Mouse (Mus musculus) C2C12 (cell line): ENCODE data around the gene Coa3. TPM values are rescaled to one million over a fixed set of nuclear protein-coding genes. Genes with fewer than 3 reads are reported as not detected.
"Not testable (repeated sequence)": the region's sequence is repeated elsewhere in the genome, so short reads cannot be mapped to it uniquely, and the experiment has no call there.

Experiments used
- H3K27me3 ChIP-seq: one replicate; pipeline ENCODE4 v1.6.1; 2011; ENCODE audit not compliant: control insufficient read depth, insufficient read depth, insufficient read length
- H3K36me3 ChIP-seq: one replicate; pipeline ENCODE4 v1.6.1; 2011; ENCODE audit not compliant: control insufficient read depth, insufficient read depth
- H3K4me3 ChIP-seq: one replicate; pipeline ENCODE4 v1.5.1; 2011; ENCODE audit warnings: mild to moderate bottlenecking, control low read depth; ENCODE audit not compliant: poor library complexity, insufficient read depth, severe bottlenecking
- H3K79me2 ChIP-seq: one replicate; pipeline ENCODE4 v1.6.1; 2011; ENCODE audit not compliant: control insufficient read depth, insufficient read depth
- H3K79me3 ChIP-seq: one replicate; pipeline ENCODE4 v1.6.1; 2011; ENCODE audit warnings: low read depth, control low read depth
- H3ac ChIP-seq: one replicate; pipeline ENCODE3; 2011; ENCODE audit warnings: low read depth; ENCODE audit not compliant: control insufficient read depth, insufficient read length
- CEBPB ChIP-seq: IDR thresholded peaks from one replicate; pipeline ENCODE4 v1.6.1; 2011; ENCODE audit warnings: low read depth, mild to moderate bottlenecking, control low read depth, moderate library complexity
- CTCF ChIP-seq: IDR thresholded peaks from one replicate; pipeline ENCODE4 v1.5.1; 2011; ENCODE audit not compliant: control insufficient read depth, insufficient read depth, insufficient read length
- FOSL1 ChIP-seq: IDR thresholded peaks from one replicate; pipeline ENCODE4 v1.8.0; 2011; ENCODE audit warnings: mild to moderate bottlenecking, low read length; ENCODE audit not compliant: poor library complexity, insufficient read depth, severe bottlenecking
- MAX ChIP-seq: IDR thresholded peaks from one replicate; pipeline ENCODE4 v1.6.1; 2011; ENCODE audit warnings: mild to moderate bottlenecking, control low read depth
- MYOD1 ChIP-seq: IDR thresholded peaks from one replicate; pipeline ENCODE4 v1.6.1; 2011; ENCODE audit warnings: low read depth; ENCODE audit not compliant: control insufficient read depth, insufficient read length
- MYOG ChIP-seq: IDR thresholded peaks from one replicate; pipeline ENCODE4 v1.6.1; 2011; ENCODE audit not compliant: control insufficient read depth, insufficient read length; ENCODE audit errors: extremely low read depth
- USF1 ChIP-seq: IDR thresholded peaks from one replicate; pipeline ENCODE4 v1.6.1; 2011; ENCODE audit warnings: low read depth, mild to moderate bottlenecking, control low read depth, moderate library complexity
- long read RNA-seq, 2 experiments: library from polyadenylated mRNA; unstranded; transcript quantifications; one replicate each; pipeline ENCODE4 v2.0.0; 2019 to 2020
- polyA plus RNA-seq: library from polyadenylated mRNA; unstranded; fragments of >200 nt; fragmentation: generic; extraction: Trizol; gene quantifications from one replicate; pipeline ENCODE4 v1.2.1, GENCODE M21; 2012; ENCODE audit warnings: missing spikeins

Coa3 gene
- 85.2 TPM for polyA plus RNA-seq
- long read RNA-seq, experiment 1, transcript Coa3-201 (2 exons, 886 nt) = major isoform, 112 of 115 reads
- long read RNA-seq, experiment 1, partial matches to known transcripts = 3 of 115 reads
- long read RNA-seq, experiment 1, other reads (novel, unspliced or antisense) = 0 of 115 reads
- long read RNA-seq, experiment 2, transcript Coa3-201 (2 exons, 886 nt) = major isoform, 17 of 18 reads
- long read RNA-seq, experiment 2, partial matches to known transcripts = 0 of 18 reads
- long read RNA-seq, experiment 2, other reads (novel, unspliced or antisense) = 1 of 18 reads

DNA sequence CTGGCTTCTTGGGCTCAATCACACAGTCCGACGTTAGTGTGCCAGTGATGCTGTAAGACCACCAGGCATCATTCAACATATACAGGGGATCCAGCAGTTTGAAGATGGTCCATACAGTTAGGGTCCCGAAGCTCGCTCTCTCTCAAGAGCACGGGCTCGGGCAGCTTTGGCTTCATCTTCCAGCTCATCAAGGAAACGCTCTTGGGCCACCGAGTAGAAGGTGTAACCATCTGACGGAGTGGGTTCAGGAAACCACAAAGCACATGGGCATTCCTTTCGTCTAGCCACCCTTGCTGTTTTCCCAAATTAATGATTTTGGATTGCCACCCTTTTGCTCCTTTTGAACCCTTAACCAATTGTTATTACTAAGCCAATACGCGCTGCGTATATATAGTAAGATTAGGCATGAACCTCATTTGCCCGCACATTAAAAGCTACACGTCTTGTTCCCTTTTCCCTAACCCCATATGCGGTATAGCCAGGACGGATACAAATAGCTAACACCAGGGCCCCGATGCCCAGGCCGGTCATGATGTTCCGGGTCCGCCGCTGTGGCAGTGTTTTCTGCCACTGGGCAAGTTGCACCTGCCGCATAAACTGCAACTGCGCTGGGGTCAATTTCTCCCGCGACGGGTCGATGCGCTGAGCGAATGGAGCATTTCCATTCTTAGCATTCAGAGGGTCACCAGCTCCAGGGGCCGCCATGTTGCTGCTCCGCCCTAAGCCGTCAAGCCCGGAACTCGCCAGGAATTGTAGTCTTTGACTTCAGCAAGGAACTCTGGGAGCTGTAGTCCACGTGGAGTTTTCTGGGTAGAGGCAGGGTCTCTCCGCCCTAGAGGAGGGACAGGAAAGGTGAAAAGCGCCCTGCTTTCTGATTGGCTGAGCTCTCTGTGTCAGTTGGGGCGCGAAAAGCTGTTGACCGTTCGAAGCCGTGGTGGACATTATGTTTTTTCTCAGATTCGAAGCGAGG is at the start of gene Coa3, which contains the start of gene Cntd1:
Gene Coa3 (minus strand): TSS at position 892 of the 970 bp plus-strand sequence.
Gene Cntd1 (plus strand): TSS at position 790 of the 970 bp plus-strand sequence.
- Histone ChIP-seq H3K36me3 (no peaks in the 10 kb centered on the region), H3K27me3 (peaks cover 3% of the 10 kb centered on the region), H3K79me3 (no peaks in the 10 kb centered on the region), H3ac (peak within 1 kb of the TSS; percentile 96), H3K79me2 (peaks cover 10% of the 10 kb centered on the region), H3K4me3 (peak within 1 kb of the TSS; percentile 56)
- TF ChIP-seq USF1 = peak; percentile 25
- peak; percentile 63 for TF ChIP-seq MAX
- TF ChIP-seq MYOG = no peak
- no peak for TF ChIP-seq CTCF

DNA sequence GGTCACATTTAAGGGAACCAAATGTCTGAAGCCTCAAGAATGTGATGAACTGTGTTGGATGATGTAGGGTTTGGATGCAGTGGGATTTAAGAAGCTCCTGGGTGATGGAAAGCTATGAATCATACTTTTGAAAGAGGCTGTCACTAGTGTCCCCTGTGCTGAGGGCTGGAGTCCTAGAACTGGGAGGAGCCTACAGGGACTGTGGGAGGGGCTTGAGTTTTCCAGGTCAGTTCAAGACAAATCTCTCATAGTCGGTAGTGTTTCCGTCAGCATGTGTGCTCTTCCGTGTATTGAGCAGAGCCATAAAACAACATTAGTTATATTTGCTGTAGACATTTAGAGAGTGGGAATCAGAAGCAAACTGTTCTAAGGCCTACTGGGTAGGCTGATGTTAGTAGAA is 48.4 kb upstream of the Coa3 start:
- Histone ChIP-seq H3K4me3 (no peak overlapping the region), H3K27me3 (no peaks in the 10 kb centered on the region), H3K36me3 (peaks cover 28% of the 10 kb centered on the region), H3ac (no peak overlapping the region), H3K79me3 (no peaks in the 10 kb centered on the region), H3K79me2 (no peaks in the 10 kb centered on the region)
- no peak for TF ChIP-seq CEBPB
- no peak for TF ChIP-seq USF1
- no peak for TF ChIP-seq FOSL1
- no peak for TF ChIP-seq MAX
- no peak for TF ChIP-seq MYOG
- TF ChIP-seq CTCF = no peak
- TF ChIP-seq MYOD1 = no peak

DNA sequence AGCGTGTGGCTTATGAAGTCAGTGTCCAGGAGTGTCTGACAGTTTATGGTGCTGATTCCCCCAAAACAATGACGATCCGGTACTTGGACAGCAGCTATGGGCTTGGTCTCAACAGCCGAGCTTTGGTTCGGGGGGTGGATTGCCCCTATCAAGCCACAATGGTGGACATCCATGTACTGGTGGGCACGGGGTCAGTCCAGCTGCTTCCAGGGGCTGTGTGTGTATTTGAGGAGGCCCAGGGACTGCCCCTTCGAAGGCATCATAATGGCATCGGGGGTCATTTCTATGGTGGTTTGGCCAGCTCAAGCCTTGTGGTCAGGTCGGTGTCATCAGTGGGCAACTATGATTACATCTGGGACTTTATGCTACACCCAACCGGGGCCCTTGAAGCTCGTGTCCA is 47.2 kb upstream of the Coa3 start:
- Histone ChIP-seq H3K79me2 (no peaks in the 10 kb centered on the region), H3K79me3 (no peaks in the 10 kb centered on the region), H3K4me3 (no peak overlapping the region), H3K27me3 (no peaks in the 10 kb centered on the region), H3ac (no peak overlapping the region), H3K36me3 (peaks cover 40% of the 10 kb centered on the region)
- TF ChIP-seq MYOG = no peak
- TF ChIP-seq USF1 = no peak
- TF ChIP-seq CEBPB = no peak
- TF ChIP-seq CTCF = no peak
- no peak for TF ChIP-seq MYOD1
- TF ChIP-seq MAX = no peak
- TF ChIP-seq FOSL1 = no peak

DNA sequence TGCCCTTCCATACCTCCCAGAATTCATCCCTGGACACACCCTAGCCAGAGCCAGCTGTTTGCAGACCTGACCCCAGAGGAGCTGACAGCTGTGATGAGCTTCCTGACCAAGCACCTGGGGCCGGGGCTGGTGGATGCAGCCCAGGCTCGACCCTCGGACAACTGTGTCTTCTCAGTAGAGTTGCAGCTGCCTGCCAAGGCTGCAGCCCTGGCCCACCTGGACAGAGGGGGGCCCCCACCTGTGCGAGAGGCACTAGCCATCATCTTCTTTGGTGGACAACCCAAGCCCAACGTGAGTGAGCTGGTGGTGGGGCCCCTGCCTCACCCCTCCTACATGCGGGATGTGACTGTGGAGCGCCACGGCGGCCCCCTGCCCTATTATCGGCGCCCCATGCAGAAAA is 46.3 kb upstream of the Coa3 start:
- not testable (repeated sequence) for H3K79me2 ChIP-seq, H3ac ChIP-seq, H3K79me3 ChIP-seq, H3K27me3 ChIP-seq, H3K4me3 ChIP-seq
- H3K36me3 ChIP-seq = peaks cover 50% of the 10 kb centered on the region

DNA sequence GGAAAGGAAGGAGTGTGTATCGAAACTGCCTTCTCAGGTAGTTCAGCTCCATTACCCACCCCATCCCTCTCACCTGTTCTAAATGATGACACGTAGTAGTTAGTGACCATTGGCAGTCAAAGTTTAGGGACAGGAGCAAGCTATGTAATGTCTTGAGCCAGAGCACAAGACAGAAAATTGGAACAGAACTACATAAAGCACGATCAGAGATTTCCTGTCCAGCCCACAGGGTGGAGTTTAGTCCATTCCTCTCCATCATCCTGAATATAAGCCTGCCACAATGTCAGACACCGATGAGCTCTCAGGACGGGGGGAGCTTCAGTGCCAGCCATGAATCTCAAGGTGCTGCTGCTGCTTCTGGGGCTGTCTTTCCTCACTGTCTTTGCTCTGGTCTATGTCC is 45.8 kb upstream of the Coa3 start, which contains the start of gene Aoc2:
Gene Aoc2 (plus strand): TSS at position 301 of the 400 bp plus-strand sequence.
- Histone ChIP-seq H3K36me3 (peaks cover 54% of the 10 kb centered on the region), H3K79me2 (peaks cover 10% of the 10 kb centered on the region), H3K79me3 (no peaks in the 10 kb centered on the region), H3ac (no peak within 1 kb of the TSS), H3K4me3 (no peak within 1 kb of the TSS), H3K27me3 (no peaks in the 10 kb centered on the region)
- TF ChIP-seq USF1 = no peak
- TF ChIP-seq CEBPB = no peak
- TF ChIP-seq MYOD1 = no peak
- TF ChIP-seq FOSL1 = no peak
- TF ChIP-seq MAX = no peak

DNA sequence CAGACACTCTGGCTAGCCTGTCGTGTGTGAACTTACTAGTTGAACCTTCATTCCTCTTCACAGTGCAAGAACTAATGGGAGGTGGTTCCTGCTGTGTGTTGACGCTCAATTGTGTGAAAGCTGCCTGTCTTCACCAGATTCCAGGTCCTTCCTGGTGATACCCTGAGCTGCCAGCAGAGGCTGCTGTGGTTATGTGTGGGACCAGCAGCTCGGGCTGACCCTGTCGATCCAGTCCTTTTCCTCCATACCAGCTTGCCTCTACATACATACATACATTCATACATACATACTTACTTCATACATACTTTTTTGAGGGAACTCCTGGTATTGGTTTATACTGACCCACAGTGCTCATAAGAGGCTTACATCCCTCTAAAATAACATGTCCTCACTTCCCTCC is 44.7 kb upstream of the Coa3 start:
- Histone ChIP-seq H3K79me2 (peaks cover 22% of the 10 kb centered on the region), H3K36me3 (peaks cover 65% of the 10 kb centered on the region), H3K79me3 (peaks cover 5% of the 10 kb centered on the region), H3ac (no peak overlapping the region), H3K4me3 (no peak overlapping the region), H3K27me3 (no peaks in the 10 kb centered on the region)
- TF ChIP-seq MYOG = no peak
- TF ChIP-seq CTCF = peak; percentile 77
- no peak for TF ChIP-seq FOSL1
